Mouse (Mus musculus) MEL (cell line): ENCODE measurements around the gene BC037034. TPM values are rescaled to one million over a fixed set of nuclear protein-coding genes. Genes with fewer than 3 reads are reported as not detected.

Source experiments
- DNase-seq: peaks from one replicate; pipeline ENCODE4 v3.0.0; 2011; ENCODE audit warnings: low read depth, low spot score
- H3K27ac ChIP-seq: 2 replicates; pipeline ENCODE4 v1.5.1; 2012; ENCODE audit warnings: low read depth, mild to moderate bottlenecking, control low read depth, low read length, moderate library complexity; ENCODE audit not compliant: control insufficient read depth
- H3K27me3 ChIP-seq, 2 experiments: fragments of 150-350 bp in 1 of 2; sonication (generic) in 1 of 2; 2 replicates each; pipeline ENCODE4 v1.6.1; 2012; ENCODE audit warnings: low read length in 2 of 2, mild to moderate bottlenecking in 2 of 2, improper control_type of control experiment in 1 of 2, moderate library complexity in 1 of 2; ENCODE audit not compliant: insufficient read depth in 2 of 2, control insufficient read depth in 1 of 2
- H3K36me3 ChIP-seq, 2 experiments: 2 replicates each; pipeline ENCODE4 v1.6.1; 2012 to 2014; ENCODE audit warnings: low read length in 2 of 2, improper control_type of control experiment in 1 of 2, inconsistent platforms in 1 of 2, mild to moderate bottlenecking in 1 of 2; ENCODE audit not compliant: insufficient read depth in 2 of 2, control insufficient read depth in 1 of 2
- H3K4me1 ChIP-seq, 2 experiments: fragments of 150-350 bp in 1 of 2; sonication (generic) in 1 of 2; 2 replicates each; pipeline ENCODE4 v1.6.1; 2012; ENCODE audit warnings: low read length in 2 of 2, improper control_type of control experiment in 1 of 2, mild to moderate bottlenecking in 1 of 2; ENCODE audit not compliant: insufficient read depth in 2 of 2, control insufficient read depth in 1 of 2
- H3K4me3 ChIP-seq, 2 experiments: fragments of 150-350 bp in 1 of 2; sonication (generic) in 1 of 2; 2 replicates each; pipeline ENCODE4 v1.5.1; 2012; ENCODE audit warnings: low read depth in 2 of 2, low read length in 2 of 2, mild to moderate bottlenecking in 2 of 2, moderate library complexity in 2 of 2, control low read depth in 1 of 2, improper control_type of control experiment in 1 of 2; ENCODE audit not compliant: control insufficient read depth in 1 of 2, insufficient read depth in 1 of 2
- H3K79me2 ChIP-seq: 2 replicates; pipeline ENCODE4 v1.6.1; 2012; ENCODE audit warnings: mild to moderate bottlenecking, low read length, moderate library complexity; ENCODE audit not compliant: control insufficient read depth, poor library complexity, insufficient read depth
- H3K9ac ChIP-seq: 2 replicates; pipeline ENCODE4 v1.6.1; 2012; ENCODE audit warnings: low read depth, mild to moderate bottlenecking, control low read depth, low read length, moderate library complexity; ENCODE audit not compliant: control insufficient read depth, poor library complexity, severe bottlenecking
- H3K9me3 ChIP-seq: fragments of 150-350 bp; sonication (generic); replicated peaks from 2 replicates; pipeline ENCODE4 v1.6.1; 2012; ENCODE audit warnings: mild to moderate bottlenecking, low read length, improper control_type of control experiment, moderate library complexity; ENCODE audit not compliant: insufficient read depth
- BHLHE40 ChIP-seq: IDR thresholded peaks from 2 replicates; pipeline ENCODE4 v1.6.1; 2012; ENCODE audit warnings: low read depth, mild to moderate bottlenecking, inconsistent platforms, low read length, improper control_type of control experiment, borderline replicate concordance
- CHD2 ChIP-seq: IDR thresholded peaks from 2 replicates; pipeline ENCODE4 v1.6.1; 2011; ENCODE audit warnings: low read length, improper control_type of control experiment
- CTCF ChIP-seq, 3 experiments: IDR thresholded peaks in 2 of 3; conservative IDR thresholded peaks in 1 of 3; 2 replicates each; pipeline ENCODE4 v1.5.1; 2011 to 2012; ENCODE audit warnings: low read length in 3 of 3, low read depth in 2 of 3, mild to moderate bottlenecking in 2 of 3, improper control_type of control experiment in 1 of 3, inconsistent platforms in 1 of 3, mixed read lengths in 1 of 3, moderate library complexity in 1 of 3; ENCODE audit not compliant: control insufficient read depth in 1 of 3, insufficient read depth in 1 of 3, poor library complexity in 1 of 3, severe bottlenecking in 1 of 3
- EP300 ChIP-seq, 2 experiments: IDR thresholded peaks; 2 replicates each; pipeline ENCODE4 v1.6.1; 2011; ENCODE audit warnings: improper control_type of control experiment in 2 of 2, low read length in 2 of 2, low read depth in 1 of 2, mild to moderate bottlenecking in 1 of 2
- JUND ChIP-seq: IDR thresholded peaks from 2 replicates; pipeline ENCODE4 v1.6.1; 2011; ENCODE audit warnings: low read depth, mild to moderate bottlenecking, improper control_type of control experiment, low read length
- MAX ChIP-seq: IDR thresholded peaks from 2 replicates; pipeline ENCODE4 v1.6.1; 2011; ENCODE audit warnings: low read length, improper control_type of control experiment
- MAZ ChIP-seq: IDR thresholded peaks from 2 replicates; pipeline ENCODE4 v1.6.1; 2012; ENCODE audit warnings: low read depth, mild to moderate bottlenecking, inconsistent platforms, low read length, improper control_type of control experiment
- MEF2A ChIP-seq: IDR thresholded peaks from 2 replicates; pipeline ENCODE4 v1.6.1; 2014; ENCODE audit warnings: low read depth, mild to moderate bottlenecking, inconsistent platforms, low read length, improper control_type of control experiment; ENCODE audit not compliant: poor library complexity, insufficient replicate concordance, severe bottlenecking; ENCODE audit errors: extremely low read depth
- MXI1 ChIP-seq: IDR thresholded peaks from 2 replicates; pipeline ENCODE4 v1.6.1; 2011; ENCODE audit warnings: mild to moderate bottlenecking, low read depth, low read length, improper control_type of control experiment
- MYC ChIP-seq: IDR thresholded peaks from 2 replicates; pipeline ENCODE4 v1.6.1; 2011; ENCODE audit warnings: low read depth, mild to moderate bottlenecking, low read length, improper control_type of control experiment, moderate library complexity
- NELFE ChIP-seq: IDR thresholded peaks from 2 replicates; pipeline ENCODE4 v1.6.1; 2011; ENCODE audit warnings: low read depth, low read length, improper control_type of control experiment
- NRF1 ChIP-seq: IDR thresholded peaks from 2 replicates; pipeline ENCODE4 v1.6.1; 2014; ENCODE audit warnings: low read depth, mild to moderate bottlenecking, inconsistent platforms, low read length, improper control_type of control experiment, moderate library complexity; ENCODE audit not compliant: poor library complexity, insufficient read depth, severe bottlenecking
- POLR2A ChIP-seq, 2 experiments: IDR thresholded peaks; 2 replicates each; pipeline ENCODE4 v1.6.1; 2011 to 2012; ENCODE audit warnings: low read length in 2 of 2, mild to moderate bottlenecking in 2 of 2, control low read depth in 1 of 2, improper control_type of control experiment in 1 of 2, low read depth in 1 of 2, moderate library complexity in 1 of 2; ENCODE audit not compliant: control insufficient read depth in 1 of 2, insufficient read depth in 1 of 2, poor library complexity in 1 of 2
- POLR2AphosphoS2 ChIP-seq: IDR thresholded peaks from 2 replicates; pipeline ENCODE4 v1.6.1; 2011; ENCODE audit warnings: low read length, improper control_type of control experiment
- POLR2AphosphoS5 ChIP-seq: IDR thresholded peaks from 2 replicates; pipeline ENCODE4 v1.6.1; 2012; ENCODE audit warnings: low read depth, borderline replicate concordance, mild to moderate bottlenecking, inconsistent platforms, low read length, moderate library complexity, mixed read lengths
- TBP ChIP-seq: IDR thresholded peaks from 2 replicates; pipeline ENCODE4 v1.8.0; 2011; ENCODE audit warnings: low read depth, low read length, improper control_type of control experiment
- TCF12 ChIP-seq: IDR thresholded peaks from 2 replicates; pipeline ENCODE4 v1.6.1; 2014; ENCODE audit warnings: low read depth, mild to moderate bottlenecking, inconsistent platforms, low read length, improper control_type of control experiment, moderate library complexity
- UBTF ChIP-seq: IDR thresholded peaks from 2 replicates; pipeline ENCODE4 v1.6.1; 2012; ENCODE audit warnings: low read depth, mild to moderate bottlenecking, inconsistent platforms, low read length, improper control_type of control experiment, moderate library complexity, borderline replicate concordance; ENCODE audit not compliant: insufficient read depth
- USF1 ChIP-seq: IDR thresholded peaks from 2 replicates; pipeline ENCODE4 v1.6.1; 2014; ENCODE audit warnings: low read depth, mild to moderate bottlenecking, inconsistent platforms, low read length, improper control_type of control experiment, moderate library complexity
- USF2 ChIP-seq, 2 experiments: IDR thresholded peaks; 2 replicates each; pipeline ENCODE4 v1.6.1; 2011 to 2012; ENCODE audit warnings: improper control_type of control experiment in 2 of 2, low read length in 2 of 2, borderline replicate concordance in 1 of 2, inconsistent platforms in 1 of 2, low read depth in 1 of 2, mild to moderate bottlenecking in 1 of 2; ENCODE audit not compliant: insufficient read depth in 1 of 2
- ZC3H11A ChIP-seq: IDR thresholded peaks from 2 replicates; pipeline ENCODE4 v1.6.1; 2012; ENCODE audit warnings: low read depth, mild to moderate bottlenecking, inconsistent platforms, low read length, improper control_type of control experiment
- ZKSCAN1 ChIP-seq: IDR thresholded peaks from 2 replicates; pipeline ENCODE4 v1.6.1; 2012; ENCODE audit warnings: low read depth, mild to moderate bottlenecking, inconsistent platforms, low read length, improper control_type of control experiment, moderate library complexity
- polyA plus RNA-seq, 2 experiments: library from polyadenylated mRNA; stranded (reverse) in 1 of 2; unstranded in 1 of 2; fragments of >175 nt in 1 of 2; fragments of >200 nt in 1 of 2; gene quantifications; 2 replicates each; pipeline versions ENCODE4 v1.2.1 to v1.2.4; 2012; ENCODE audit warnings: low replicate concordance in 2 of 2, low read depth in 1 of 2; ENCODE audit not compliant: insufficient read length in 2 of 2, insufficient read depth in 1 of 2, missing spikeins in 1 of 2
- total RNA-seq: library from RNA; depleted of rRNA; stranded (reverse); fragments of 300-350 nt; gene quantifications from 2 replicates; pipeline ENCODE4 v1.2.3, GENCODE M21; 2012

Gene BC037034
- total and polyA plus RNA-seq, 3 experiments = 35.6 to 59.1 TPM; not detected in 1

DNA sequence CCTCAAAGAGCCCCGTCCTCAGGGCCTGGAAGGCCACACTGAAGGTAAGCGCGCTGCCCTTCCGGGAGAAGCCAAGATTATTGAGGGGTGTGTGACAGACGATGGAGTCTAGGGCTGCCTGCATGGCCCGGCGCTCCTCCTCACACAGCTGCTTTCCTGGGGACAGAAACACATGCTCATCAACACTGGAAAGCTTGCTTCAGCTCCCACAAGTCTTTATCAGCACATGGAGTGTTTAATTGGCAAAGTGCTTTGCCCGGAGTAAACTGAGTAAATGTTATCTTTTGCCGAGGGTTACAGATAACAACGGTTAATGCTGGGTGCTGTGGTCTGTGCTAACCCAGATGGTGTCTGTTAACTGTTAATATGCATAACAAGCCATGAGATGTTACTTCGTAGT is 3.0 kb downstream of the BC037034 start (continued):
- no peak for TF ChIP-seq USF2 (IDR thresholded peaks at IDR 0.05; ENCODE audit: borderline replicate concordance in 1 of 2, insufficient read depth in 1 of 2, low read depth in 1 of 2, low read length in 2 of 2)
- peak; percentile 65 for TF ChIP-seq NELFE
- no peak for TF ChIP-seq JUND
- no peak for TF ChIP-seq CHD2
- TF ChIP-seq POLR2A (IDR thresholded peaks at IDR 0.05; ENCODE audit: control insufficient read depth in 1 of 2, insufficient read depth in 1 of 2, low read depth in 1 of 2, low read length in 2 of 2, poor library complexity in 1 of 2) = no peak; a peak in 2 of 4 replicates
- TF ChIP-seq MXI1 = peak; percentile 98
- TF ChIP-seq ZKSCAN1 = no peak
- peak; percentile 73 for TF ChIP-seq MAZ
- peak; percentile 70; the same call in 1 of the 2 replicates for TF ChIP-seq POLR2AphosphoS2
- TF ChIP-seq MYC = peak; percentile 99
- TF ChIP-seq UBTF = no peak
- TF ChIP-seq NRF1 = no peak
- TF ChIP-seq TBP = peak; percentile 86
- TF ChIP-seq MAX = peak; percentile 97
- TF ChIP-seq POLR2AphosphoS5 = no peak
- TF ChIP-seq BHLHE40 = peak; percentile 77
- peak; percentile 60; the same call in 1 of the 2 replicates for TF ChIP-seq MEF2A
- TF ChIP-seq CTCF (IDR thresholded peaks at IDR 0.05 in 2 of 3, conservative IDR thresholded peaks at IDR 0.05 in 1 of 3; ENCODE audit: control insufficient read depth in 1 of 3, insufficient read depth in 1 of 3, low read depth in 2 of 3, low read length in 3 of 3, poor library complexity in 1 of 3, severe bottlenecking in 1 of 3) = no peak
- no peak for TF ChIP-seq ZC3H11A

DNA sequence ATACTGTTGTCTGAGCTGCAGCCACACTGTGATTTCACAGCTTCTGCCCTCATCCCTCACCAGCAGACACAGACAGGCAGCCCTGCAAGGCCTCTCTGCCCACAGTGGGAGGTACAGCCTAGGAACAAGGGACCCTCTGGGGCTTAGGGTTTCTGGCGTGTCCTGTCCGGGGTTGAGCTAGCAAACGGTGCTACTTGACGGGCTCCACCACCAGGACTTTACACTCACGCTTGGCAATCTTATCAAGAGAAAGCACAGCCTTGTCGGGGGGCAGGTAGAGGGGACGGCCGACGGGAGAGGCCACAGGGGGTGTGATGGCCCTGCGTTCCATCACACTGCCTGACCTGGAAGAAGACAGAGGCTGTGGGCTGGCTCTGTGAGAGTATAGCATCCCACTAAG is 3.8 kb downstream of the BC037034 start:
- H3K4me3 ChIP-seq = peak overlapping the region; percentile 23 to 35; a peak in 3 of 4 replicates
- peaks cover 12 to 69% of the 10 kb centered on the region in 2 experiments for H3K4me1 ChIP-seq
- H3K27me3 ChIP-seq = no peaks in the 10 kb centered on the region
- peak; percentile 37 for DNase-seq
- no peaks in the 10 kb centered on the region for H3K9me3 ChIP-seq
- peak overlapping the region; percentile 93 for H3K9ac ChIP-seq
- H3K36me3 ChIP-seq = peaks cover 3 to 62% of the 10 kb centered on the region in 2 experiments; a peak in 3 of 4 replicates
- TF ChIP-seq TCF12 (peak; percentile 38; the same call in 1 of the 2 replicates), EP300 (IDR thresholded peaks at IDR 0.05; ENCODE audit: low read depth in 1 of 2, low read length in 2 of 2) (peak in 1 of 2 experiments; percentile 32; a peak in 1 of 4 replicates), USF1 (no peak), UBTF (0 out of 2 replicates have a peak, but pooled peaks have one; percentile 40), NRF1 (no peak)
- H3K27ac ChIP-seq = peak overlapping the region; percentile 100
- H3K79me2 ChIP-seq = peaks cover 48% of the 10 kb centered on the region
